Mouse (Mus musculus) small intestine, adult 2 months (tissue): ENCODE results near the gene Ogfod1.

Experiments
- CTCF ChIP-seq: fragments of 200-500 bp; IDR thresholded peaks from 2 replicates; pipeline ENCODE4 v1.5.1; 2012; ENCODE audit warnings: low read depth, mild to moderate bottlenecking, control low read depth, inconsistent platforms, low read length, moderate library complexity, mixed read lengths; ENCODE audit not compliant: insufficient replicate concordance, insufficient read length; ENCODE audit errors: extremely low read depth
- POLR2A ChIP-seq: fragments of 200-500 bp; IDR thresholded peaks from 2 replicates; pipeline ENCODE4 v1.6.1; 2012; ENCODE audit warnings: low read depth, mild to moderate bottlenecking, control low read depth, inconsistent platforms, low read length, moderate library complexity

- no peak for TF ChIP-seq CTCF
- TF ChIP-seq POLR2A = no peak
Measured at GRCm38 (mm10) chr8:94094281-94094680, 57.3 kb downstream of the Ogfod1 start.
